Mouse (Mus musculus): Measurements from ENCODE around the gene Opn4. TPM values are rescaled to one million over a fixed set of nuclear protein-coding genes. Genes with fewer than 3 reads are reported as not detected.

The Opn4 gene
- polyA plus RNA-seq, 1 experiment from 2014 or later, result not detected

DNA sequence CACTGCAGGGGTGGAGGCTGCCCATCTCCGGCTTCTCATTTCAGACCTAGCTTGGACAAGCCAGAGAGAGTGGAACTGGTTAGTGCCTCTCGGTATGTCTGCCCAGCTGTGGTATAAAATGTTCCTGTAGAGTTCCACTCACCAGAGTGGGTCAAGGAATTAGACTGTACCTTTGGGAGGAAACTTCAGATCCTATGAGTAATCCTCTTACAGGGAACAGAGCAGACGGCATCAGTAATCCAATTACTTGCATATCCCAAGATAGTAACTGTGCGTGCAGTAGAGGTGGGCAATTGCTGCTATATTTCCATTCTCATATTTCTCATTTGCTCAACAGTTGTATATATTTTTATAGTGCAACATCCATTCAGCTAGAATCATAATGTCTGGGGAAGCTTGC, 11.6 kb upstream of the Opn4 start:
- Histone ChIP-seq H3K9ac (ENCODE audit: low read length) (no peak overlapping the region), H3K4me1 (ENCODE audit: control insufficient read depth, insufficient read depth, low read length) (no peaks in the 10 kb centered on the region), H3K4me2 (ENCODE audit: low read depth) (no peak overlapping the region), H3K9me3 (ENCODE audit: control insufficient read depth, low read length) (no peaks in the 10 kb centered on the region), H3K27ac (ENCODE audit: low read depth, low read length) (no peak overlapping the region), H3K27me3 (ENCODE audit: control insufficient read depth, insufficient read depth, low read length) (peaks cover 13% of the 10 kb centered on the region; the same call in 1 of the 2 replicates), H3K4me3 (ENCODE audit: low read depth, low read length) (no peak overlapping the region), H3K36me3 (ENCODE audit: control insufficient read depth, insufficient read depth, low read length) (no peaks in the 10 kb centered on the region)
- no peak for ATAC-seq (ENCODE audit: insufficient read depth, low FRiP score, low TSS enrichment)
- no peak for DNase-seq (ENCODE audit: low spot score)
- 92% methylated on average over 4 of the region's 4 CpGs for WGBS

DNA sequence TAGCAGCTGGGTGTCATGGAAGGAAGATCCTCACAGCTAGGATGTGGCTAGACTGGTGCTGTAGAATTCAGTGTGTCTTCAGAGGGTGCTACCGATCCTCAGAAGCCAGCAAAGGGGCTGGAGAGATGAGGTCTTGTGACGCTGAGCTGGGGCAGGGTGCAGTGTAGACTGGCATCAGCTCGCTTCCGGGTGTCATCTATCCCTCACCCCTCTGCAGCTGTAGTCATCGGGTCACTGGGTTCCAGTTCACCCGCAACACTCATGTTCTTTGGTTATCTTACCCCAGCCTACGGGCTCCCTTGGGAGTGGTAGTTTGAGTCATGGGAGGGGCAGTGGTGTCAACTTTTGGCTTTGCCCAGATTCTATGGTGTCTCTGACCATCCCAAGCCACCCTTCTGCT, 2.0 kb upstream of the Opn4 start:
- H3K27ac ChIP-seq (ENCODE audit: low read depth, low read length), result no peak overlapping the region
- DNase-seq (ENCODE audit: low spot score) (no peak), ATAC-seq (ENCODE audit: insufficient read depth, low FRiP score, low TSS enrichment) (no peak)
- no peak overlapping the region for H3K9ac ChIP-seq (ENCODE audit: low read length)
- WGBS, result 94% methylated on average over 7 of the region's 7 CpGs
- H3K4me3 ChIP-seq (ENCODE audit: low read depth, low read length), result no peak overlapping the region
- no peaks in the 10 kb centered on the region for H3K36me3 ChIP-seq (ENCODE audit: control insufficient read depth, insufficient read depth, low read length)
- no peaks in the 10 kb centered on the region for H3K27me3 ChIP-seq (ENCODE audit: control insufficient read depth, insufficient read depth, low read length)
- H3K4me2 ChIP-seq (ENCODE audit: low read depth), result no peak overlapping the region
- no peaks in the 10 kb centered on the region for H3K9me3 ChIP-seq (ENCODE audit: control insufficient read depth, low read length)
- H3K4me1 ChIP-seq (ENCODE audit: control insufficient read depth, insufficient read depth, low read length), result no peaks in the 10 kb centered on the region

GRCm38 (mm10) chr14:34595596-34596255, 4.2 kb downstream of the Opn4 start:
- WGBS, result 86% methylated on average over 17 of the region's 17 CpGs
- Histone ChIP-seq H3K4me3 (ENCODE audit: low read depth, low read length) (no peak overlapping the region), H3K9me3 (ENCODE audit: control insufficient read depth, low read length) (no peaks in the 10 kb centered on the region), H3K9ac (ENCODE audit: low read length) (no peak overlapping the region), H3K4me2 (ENCODE audit: low read depth) (no peak overlapping the region), H3K36me3 (ENCODE audit: control insufficient read depth, insufficient read depth, low read length) (no peaks in the 10 kb centered on the region), H3K27ac (ENCODE audit: low read depth, low read length) (no peak overlapping the region), H3K4me1 (ENCODE audit: control insufficient read depth, insufficient read depth, low read length) (no peaks in the 10 kb centered on the region), H3K27me3 (ENCODE audit: control insufficient read depth, insufficient read depth, low read length) (no peaks in the 10 kb centered on the region)
- ATAC-seq (ENCODE audit: insufficient read depth, low FRiP score, low TSS enrichment) (no peak), DNase-seq (ENCODE audit: low spot score) (no peak)

DNA sequence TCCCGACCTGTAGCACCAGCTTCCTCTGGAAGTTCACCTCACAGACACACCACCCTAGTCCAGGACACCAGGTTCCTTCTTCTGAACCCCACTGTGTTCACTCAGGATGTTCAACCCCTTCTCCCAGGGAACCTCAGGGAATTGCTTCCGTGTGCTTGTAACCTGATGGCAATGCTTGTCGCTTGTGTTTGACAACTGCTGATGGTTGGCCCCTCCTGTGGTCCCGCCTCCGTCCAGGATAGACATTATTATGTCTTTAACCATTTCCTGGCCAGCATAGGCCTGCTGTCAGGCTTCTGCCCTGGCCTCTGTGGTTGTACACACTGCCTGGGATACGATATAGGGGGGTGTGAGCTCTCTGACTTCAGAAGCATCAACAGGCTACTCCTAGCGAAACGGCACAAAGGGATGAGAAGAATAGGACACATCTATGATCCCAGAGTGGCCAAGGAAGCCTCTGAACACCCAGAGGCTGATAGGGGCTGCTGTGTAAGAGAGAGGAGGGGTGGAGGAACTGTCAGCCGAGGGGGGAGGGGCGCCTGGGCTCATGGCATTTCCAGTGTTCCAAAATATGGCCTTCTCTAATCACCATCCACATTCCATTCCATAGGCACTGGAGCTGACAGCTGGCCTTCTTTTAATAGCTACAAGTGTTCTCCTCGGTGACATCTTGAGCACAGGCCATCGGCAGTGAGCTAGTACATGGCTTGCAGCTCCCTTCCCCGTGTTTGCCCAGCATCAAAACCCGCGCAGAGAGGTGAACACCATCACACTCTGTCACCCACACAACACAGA, 8.0 kb downstream of the Opn4 start:
- no peaks in the 10 kb centered on the region for H3K27me3 ChIP-seq (ENCODE audit: control insufficient read depth, insufficient read depth, low read length)
- H3K4me3 ChIP-seq (ENCODE audit: low read depth, low read length), result no peak overlapping the region
- ATAC-seq (ENCODE audit: insufficient read depth, low FRiP score, low TSS enrichment), result no peak
- H3K9ac ChIP-seq (ENCODE audit: low read length), result no peak overlapping the region
- 76% methylated on average over 15 of the region's 15 CpGs for WGBS
- H3K9me3 ChIP-seq (ENCODE audit: control insufficient read depth, low read length), result no peaks in the 10 kb centered on the region
- H3K27ac ChIP-seq (ENCODE audit: low read depth, low read length), result no peak overlapping the region
- H3K4me2 ChIP-seq (ENCODE audit: low read depth), result no peak overlapping the region
- H3K4me1 ChIP-seq (ENCODE audit: control insufficient read depth, insufficient read depth, low read length), result no peaks in the 10 kb centered on the region
- no peak for DNase-seq (ENCODE audit: low spot score)
- no peaks in the 10 kb centered on the region for H3K36me3 ChIP-seq (ENCODE audit: control insufficient read depth, insufficient read depth, low read length)

- H3K4me2 ChIP-seq (ENCODE audit: low read depth), result no peak overlapping the region
- no peak for DNase-seq (ENCODE audit: low spot score)
- H3K4me1 ChIP-seq (ENCODE audit: control insufficient read depth, insufficient read depth, low read length), result no peaks in the 10 kb centered on the region
- no peak overlapping the region for H3K27ac ChIP-seq (ENCODE audit: low read depth, low read length)
- H3K4me3 ChIP-seq (ENCODE audit: low read depth, low read length), result no peak overlapping the region
- H3K36me3 ChIP-seq (ENCODE audit: control insufficient read depth, insufficient read depth, low read length), result no peaks in the 10 kb centered on the region
- no peak overlapping the region for H3K9ac ChIP-seq (ENCODE audit: low read length)
- no peak; the same call in 1 of the 2 replicates for ATAC-seq (ENCODE audit: insufficient read depth, low FRiP score, low TSS enrichment)
- WGBS, result 59% methylated on average over 24 of the region's 24 CpGs
- H3K27me3 ChIP-seq (ENCODE audit: control insufficient read depth, insufficient read depth, low read length), result no peaks in the 10 kb centered on the region
- no peaks in the 10 kb centered on the region for H3K9me3 ChIP-seq (ENCODE audit: control insufficient read depth, low read length)
Measured at GRCm38 (mm10) chr14:34590743-34591675, 8.9 kb downstream of the Opn4 start.

GRCm38 (mm10) chr14:34590017-34590570, 9.8 kb downstream of the Opn4 start:
- 91% methylated on average over 5 of the region's 5 CpGs for WGBS
- Histone ChIP-seq H3K9me3 (ENCODE audit: control insufficient read depth, low read length) (no peaks in the 10 kb centered on the region), H3K27me3 (ENCODE audit: control insufficient read depth, insufficient read depth, low read length) (no peaks in the 10 kb centered on the region), H3K4me1 (ENCODE audit: control insufficient read depth, insufficient read depth, low read length) (no peaks in the 10 kb centered on the region), H3K36me3 (ENCODE audit: control insufficient read depth, insufficient read depth, low read length) (no peaks in the 10 kb centered on the region), H3K4me2 (ENCODE audit: low read depth) (no peak overlapping the region), H3K9ac (ENCODE audit: low read length) (no peak overlapping the region), H3K27ac (ENCODE audit: low read depth, low read length) (no peak overlapping the region), H3K4me3 (ENCODE audit: low read depth, low read length) (no peak overlapping the region)
- DNase-seq (ENCODE audit: low spot score) (no peak), ATAC-seq (ENCODE audit: insufficient read depth, low FRiP score, low TSS enrichment) (no peak)

GRCm38 (mm10) chr14:34589185-34589713, 10.7 kb downstream of the Opn4 start:
- Histone ChIP-seq H3K4me1 (ENCODE audit: control insufficient read depth, insufficient read depth, low read length) (no peaks in the 10 kb centered on the region), H3K27ac (ENCODE audit: low read depth, low read length) (no peak overlapping the region), H3K4me3 (ENCODE audit: low read depth, low read length) (no peak overlapping the region), H3K9ac (ENCODE audit: low read length) (no peak overlapping the region), H3K36me3 (ENCODE audit: control insufficient read depth, insufficient read depth, low read length) (no peaks in the 10 kb centered on the region; the same call in 1 of the 2 replicates), H3K27me3 (ENCODE audit: control insufficient read depth, insufficient read depth, low read length) (no peaks in the 10 kb centered on the region), H3K4me2 (ENCODE audit: low read depth) (no peak overlapping the region), H3K9me3 (ENCODE audit: control insufficient read depth, low read length) (no peaks in the 10 kb centered on the region)
- no peak for ATAC-seq (ENCODE audit: insufficient read depth, low FRiP score, low TSS enrichment)
- 92% methylated on average over 8 of the region's 8 CpGs for WGBS
- DNase-seq (ENCODE audit: low spot score), result no peak

- H3K9me3 ChIP-seq (ENCODE audit: control insufficient read depth, low read length), result no peaks in the 10 kb centered on the region
- 69% methylated on average over 8 of the region's 8 CpGs for WGBS
- no peak for ATAC-seq (ENCODE audit: insufficient read depth, low FRiP score, low TSS enrichment)
- H3K27ac ChIP-seq (ENCODE audit: low read depth, low read length), result no peak within 1 kb of the TSS
- no peaks in the 10 kb centered on the region; the same call in 1 of the 2 replicates for H3K36me3 ChIP-seq (ENCODE audit: control insufficient read depth, insufficient read depth, low read length)
- no peak within 1 kb of the TSS for H3K4me2 ChIP-seq (ENCODE audit: low read depth)
- no peak within 1 kb of the TSS for H3K4me3 ChIP-seq (ENCODE audit: low read depth, low read length)
- H3K4me1 ChIP-seq (ENCODE audit: control insufficient read depth, insufficient read depth, low read length), result no peaks in the 10 kb centered on the region
- no peaks in the 10 kb centered on the region for H3K27me3 ChIP-seq (ENCODE audit: control insufficient read depth, insufficient read depth, low read length)
- DNase-seq (ENCODE audit: low spot score), result no peak
- no peak within 1 kb of the TSS for H3K9ac ChIP-seq (ENCODE audit: low read length)
Measured at GRCm38 (mm10) chr14:34588498-34588897, 11.4 kb downstream of the Opn4 start, which contains the start of gene Ldb3. Gene Ldb3 (minus strand): TSS chr14:34588682.

Measured in neural tube, embryonic 11.5 days (tissue).